Mouse (Mus musculus): ENCODE measurements at regions not wholly inside any gene's neighbourhood (a gene's known extent, or its start where the extent isn't known, plus 50 kb on each side); places are given as distances from the start of the nearest gene placed in this dataset.

DNA sequence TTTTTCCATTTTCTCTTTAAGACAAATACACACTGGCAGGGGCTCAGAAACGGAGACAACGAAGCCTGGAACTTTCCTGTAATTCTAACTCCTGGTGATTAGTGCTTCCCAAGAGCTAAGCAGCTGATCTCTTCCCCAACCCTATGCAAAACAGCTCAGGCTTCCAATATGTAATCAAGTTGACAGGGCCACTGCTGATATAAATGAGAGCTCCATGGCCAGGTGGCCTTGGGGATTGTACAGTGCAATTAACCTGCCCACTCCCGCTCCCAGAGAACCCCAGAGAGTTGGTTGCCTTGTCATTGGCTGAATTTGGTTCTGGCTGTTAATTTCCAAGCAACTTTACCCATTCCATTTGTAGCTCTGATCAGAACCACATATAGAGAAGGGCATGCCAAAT lies 67.8 kb downstream of the 4933415F23Rik start:
- H3K4me3 ChIP-seq (ENCODE audit: low read depth, low read length), result no peak overlapping the region
- TF ChIP-seq CTCF (IDR thresholded peaks at IDR 0.05), result no peak
- no peak for TF ChIP-seq EP300 (IDR thresholded peaks at IDR 0.05)
- H3K9ac ChIP-seq (replicated peaks; ENCODE audit: low read depth), result no peak overlapping the region
- H3K27ac ChIP-seq (ENCODE audit: low read length), result no peak overlapping the region
- no peak overlapping the region for H3K4me2 ChIP-seq (replicated peaks; ENCODE audit: low read depth, low read length)
- 73% methylated on average over 3 of the region's 3 CpGs for WGBS
- DNase-seq (ENCODE audit: low spot score), result no peak
- no peaks in the 10 kb centered on the region for H3K4me1 ChIP-seq (ENCODE audit: insufficient read depth, low read depth, low read length)
- H3K36me3 ChIP-seq (ENCODE audit: insufficient read depth, low read length), result no peaks in the 10 kb centered on the region
- no peaks in the 10 kb centered on the region for H3K27me3 ChIP-seq (replicated peaks; ENCODE audit: insufficient read depth, low read length)
- no peaks in the 10 kb centered on the region for H3K9me3 ChIP-seq (ENCODE audit: low read length)
- no peak for ATAC-seq

DNA sequence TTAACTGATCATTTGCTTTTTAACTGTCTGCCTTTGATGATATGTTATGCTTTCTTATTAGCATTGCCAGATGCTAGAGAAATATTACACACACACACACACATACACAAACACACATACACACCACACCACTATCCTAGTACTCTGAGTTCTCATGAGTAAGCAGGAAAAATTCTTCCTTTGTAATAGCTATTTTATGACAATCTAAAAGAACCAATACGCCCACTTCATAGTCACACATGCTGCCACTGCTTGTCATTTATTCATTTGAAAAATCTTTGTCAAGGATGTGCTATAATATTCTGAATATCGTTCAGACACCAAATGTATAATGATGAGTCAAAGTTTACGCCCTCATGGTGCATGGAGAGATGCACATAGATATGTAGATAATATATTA lies 78.5 kb downstream of the 4933415F23Rik start:
- Histone ChIP-seq H3K27ac (ENCODE audit: low read length) (no peak overlapping the region), H3K9ac (replicated peaks; ENCODE audit: low read depth) (no peak overlapping the region), H3K36me3 (ENCODE audit: insufficient read depth, low read length) (no peaks in the 10 kb centered on the region), H3K4me2 (replicated peaks; ENCODE audit: low read depth, low read length) (no peak overlapping the region), H3K27me3 (replicated peaks; ENCODE audit: insufficient read depth, low read length) (no peaks in the 10 kb centered on the region), H3K4me3 (ENCODE audit: low read depth, low read length) (no peak overlapping the region), H3K9me3 (ENCODE audit: low read length) (no peaks in the 10 kb centered on the region), H3K4me1 (ENCODE audit: insufficient read depth, low read depth, low read length) (no peaks in the 10 kb centered on the region)
- TF ChIP-seq EP300 (IDR thresholded peaks at IDR 0.05), result no peak
- no peak for TF ChIP-seq CTCF (IDR thresholded peaks at IDR 0.05)
- WGBS, result 89% methylated on average over 3 of the region's 3 CpGs
- ATAC-seq, result no peak
- no peak for DNase-seq (ENCODE audit: low spot score)

DNA sequence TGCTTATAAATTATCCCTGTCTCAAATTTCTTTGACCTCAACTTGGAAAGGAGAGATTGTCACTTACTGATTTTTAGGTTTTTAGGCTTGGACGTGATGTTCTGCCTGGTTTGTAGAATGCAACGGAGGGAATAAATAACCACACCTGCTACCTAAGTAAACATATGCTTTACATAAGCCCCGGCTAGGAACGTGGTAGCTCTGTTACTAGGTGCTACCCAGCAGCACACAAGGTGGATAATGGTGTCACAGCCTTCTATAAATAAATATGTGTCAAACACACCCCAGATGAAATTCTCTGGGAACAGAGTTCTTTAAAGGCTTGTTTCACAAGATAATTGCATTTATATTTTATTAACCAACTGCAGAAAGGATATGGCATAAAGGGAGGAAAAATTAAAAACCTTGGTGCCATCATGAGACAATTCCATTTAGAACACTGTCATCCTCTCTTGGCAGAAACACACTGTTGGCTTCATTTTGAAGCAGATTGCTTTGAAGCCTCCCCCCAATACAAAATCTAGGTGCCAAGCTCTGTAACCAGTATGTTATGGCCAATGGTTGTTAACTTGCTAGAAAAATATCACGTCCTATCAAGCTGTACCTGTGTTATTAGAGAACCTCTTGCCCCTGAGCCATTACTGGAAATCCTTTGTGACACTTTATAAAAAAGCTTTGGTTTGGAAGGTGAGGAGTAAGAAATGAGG lies 94.1 kb downstream of the 4933415F23Rik start:
- Histone ChIP-seq H3K4me1 (ENCODE audit: insufficient read depth, low read depth, low read length) (no peaks in the 10 kb centered on the region), H3K36me3 (ENCODE audit: insufficient read depth, low read length) (no peaks in the 10 kb centered on the region), H3K4me3 (ENCODE audit: low read depth, low read length) (no peak overlapping the region), H3K4me2 (replicated peaks; ENCODE audit: low read depth, low read length) (no peak overlapping the region), H3K9me3 (ENCODE audit: low read length) (no peaks in the 10 kb centered on the region), H3K27ac (ENCODE audit: low read length) (no peak overlapping the region), H3K9ac (replicated peaks; ENCODE audit: low read depth) (no peak overlapping the region), H3K27me3 (replicated peaks; ENCODE audit: insufficient read depth, low read length) (no peaks in the 10 kb centered on the region)
- no peak for ATAC-seq
- TF ChIP-seq EP300 (IDR thresholded peaks at IDR 0.05) (no peak), CTCF (IDR thresholded peaks at IDR 0.05) (no peak)
- 48% methylated on average over 5 of the region's 5 CpGs for WGBS
- DNase-seq (ENCODE audit: low spot score), result no peak

DNA sequence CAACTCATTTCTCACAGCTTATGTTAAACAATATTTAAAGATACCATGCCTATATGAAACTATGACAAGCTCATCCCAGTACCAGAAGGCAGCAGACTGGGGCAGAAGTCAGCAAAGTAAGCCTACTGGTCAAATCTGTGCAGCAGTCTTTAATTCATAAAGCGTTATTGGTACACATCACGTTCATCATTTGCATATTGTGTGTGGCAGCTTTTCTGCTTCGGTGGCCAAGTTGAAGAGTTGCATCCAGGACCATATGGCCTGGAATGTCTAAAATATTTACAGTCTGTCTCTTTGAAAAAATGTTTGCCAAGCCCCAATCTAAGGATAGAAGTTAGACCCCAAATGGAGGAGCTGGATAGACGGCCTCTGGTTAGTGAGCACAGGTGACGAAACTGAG lies 97.2 kb downstream of the 4933415F23Rik start:
- Histone ChIP-seq H3K9me3 (ENCODE audit: low read length) (no peaks in the 10 kb centered on the region), H3K4me1 (ENCODE audit: insufficient read depth, low read depth, low read length) (no peaks in the 10 kb centered on the region), H3K27ac (ENCODE audit: low read length) (no peak overlapping the region), H3K27me3 (replicated peaks; ENCODE audit: insufficient read depth, low read length) (no peaks in the 10 kb centered on the region), H3K4me2 (replicated peaks; ENCODE audit: low read depth, low read length) (no peak overlapping the region), H3K36me3 (ENCODE audit: insufficient read depth, low read length) (no peaks in the 10 kb centered on the region), H3K9ac (replicated peaks; ENCODE audit: low read depth) (no peak overlapping the region), H3K4me3 (ENCODE audit: low read depth, low read length) (no peak overlapping the region)
- ATAC-seq (no peak), DNase-seq (ENCODE audit: low spot score) (no peak)
- 87% methylated on average over 5 of the region's 5 CpGs for WGBS
- TF ChIP-seq EP300 (IDR thresholded peaks at IDR 0.05) (no peak), CTCF (IDR thresholded peaks at IDR 0.05) (no peak)

DNA sequence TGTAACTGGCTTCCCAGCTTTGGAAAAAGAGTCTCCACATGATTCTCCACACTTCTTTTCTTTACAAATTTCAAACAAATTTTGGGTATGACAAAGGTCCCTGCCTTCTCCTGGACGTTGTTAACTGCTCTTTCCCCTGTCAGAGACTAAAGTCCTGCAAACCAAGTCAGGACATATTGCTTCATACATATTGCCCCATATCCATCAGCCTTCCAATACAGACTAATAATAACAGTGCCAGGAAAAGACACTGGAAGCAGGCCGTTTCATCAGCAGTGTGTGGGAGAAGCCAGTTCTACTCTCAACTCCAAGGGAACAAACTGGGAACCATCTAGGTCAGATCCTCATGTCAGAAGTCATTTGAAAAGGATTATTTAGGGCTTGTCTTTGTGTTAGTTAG lies 105.4 kb downstream of the 4933415F23Rik start:
- Histone ChIP-seq H3K4me2 (replicated peaks; ENCODE audit: low read depth, low read length) (no peak overlapping the region), H3K27me3 (replicated peaks; ENCODE audit: insufficient read depth, low read length) (no peaks in the 10 kb centered on the region), H3K36me3 (ENCODE audit: insufficient read depth, low read length) (no peaks in the 10 kb centered on the region), H3K9ac (replicated peaks; ENCODE audit: low read depth) (no peak overlapping the region), H3K4me3 (ENCODE audit: low read depth, low read length) (no peak overlapping the region), H3K4me1 (ENCODE audit: insufficient read depth, low read depth, low read length) (no peaks in the 10 kb centered on the region), H3K27ac (ENCODE audit: low read length) (no peak overlapping the region), H3K9me3 (ENCODE audit: low read length) (no peaks in the 10 kb centered on the region)
- WGBS, result 62% methylated on average over 2 of the region's 2 CpGs
- ATAC-seq (no peak), DNase-seq (ENCODE audit: low spot score) (no peak)
- TF ChIP-seq EP300 (IDR thresholded peaks at IDR 0.05), result no peak
- TF ChIP-seq CTCF (IDR thresholded peaks at IDR 0.05), result no peak

DNA sequence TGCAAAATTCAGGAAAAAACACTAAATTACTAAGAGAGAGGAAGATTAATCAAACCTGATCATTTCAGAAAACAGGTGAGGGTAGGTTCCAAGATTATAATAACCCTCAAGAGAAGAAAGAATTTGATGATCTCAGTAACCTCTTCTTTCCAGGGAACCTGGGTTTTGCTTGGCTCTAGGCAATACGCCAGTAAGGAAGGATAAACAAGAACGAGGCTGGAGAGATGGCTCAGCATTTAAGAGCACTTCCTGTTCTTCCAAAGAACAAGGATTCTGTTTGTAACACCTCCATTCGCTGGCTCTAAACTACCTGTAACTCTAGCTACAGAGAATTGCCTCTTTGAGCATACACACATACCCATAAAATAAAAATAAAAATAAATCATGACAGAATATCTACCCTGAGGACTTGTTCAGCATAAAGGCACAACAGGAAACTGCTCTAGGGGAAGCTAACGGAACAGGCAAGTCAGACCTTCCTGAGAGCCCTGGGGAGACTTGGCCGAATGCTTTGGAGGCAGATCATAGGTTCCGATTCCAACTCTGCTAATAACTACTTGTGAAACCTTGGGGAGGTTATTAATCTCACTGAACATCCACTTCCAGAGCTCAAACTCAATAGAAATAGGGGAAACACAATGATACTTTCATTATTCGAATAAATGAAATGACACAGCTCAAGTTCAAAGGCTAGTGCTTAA lies 112.4 kb downstream of the 4933415F23Rik start:
- DNase-seq (ENCODE audit: low spot score) (no peak), ATAC-seq (no peak)
- no peak overlapping the region for H3K9ac ChIP-seq (replicated peaks; ENCODE audit: low read depth)
- H3K27ac ChIP-seq (ENCODE audit: low read length), result no peak overlapping the region
- no peak overlapping the region for H3K4me2 ChIP-seq (replicated peaks; ENCODE audit: low read depth, low read length)
- 43% methylated on average over 7 of the region's 7 CpGs for WGBS
- H3K27me3 ChIP-seq (replicated peaks; ENCODE audit: insufficient read depth, low read length), result no peaks in the 10 kb centered on the region
- no peak for TF ChIP-seq EP300 (IDR thresholded peaks at IDR 0.05)
- TF ChIP-seq CTCF (IDR thresholded peaks at IDR 0.05), result no peak
- H3K4me1 ChIP-seq (ENCODE audit: insufficient read depth, low read depth, low read length), result no peaks in the 10 kb centered on the region
- H3K4me3 ChIP-seq (ENCODE audit: low read depth, low read length), result no peak overlapping the region
- no peaks in the 10 kb centered on the region for H3K9me3 ChIP-seq (ENCODE audit: low read length)
- H3K36me3 ChIP-seq (ENCODE audit: insufficient read depth, low read length), result no peaks in the 10 kb centered on the region
